Mouse (Mus musculus): ENCODE measurements around the gene Slc35e4. TPM values are rescaled to one million over a fixed set of nuclear protein-coding genes. Genes with fewer than 3 reads are reported as not detected.
"Not testable (repeated sequence)": the region's sequence is repeated elsewhere in the genome, so short reads cannot be mapped to it uniquely, and the experiment has no call there.

Slc35e4 gene
- polyA plus RNA-seq (2014; fragmentation: Nextera tagmentation; extraction: Ambion mirVana): 3.9 and 4.5 TPM in 2 replicates

- Histone ChIP-seq H3K4me1 (ENCODE audit: control insufficient read depth, insufficient read depth, low read length) (peaks cover 12% of the 10 kb centered on the region), H3K36me3 (ENCODE audit: control insufficient read depth, insufficient read depth, low read length) (no peaks in the 10 kb centered on the region), H3K27me3 (ENCODE audit: control insufficient read depth, insufficient read depth, low read length) (0 out of 2 replicates have a peak, but pooled peaks cover 5% of the 10 kb centered on the region), H3K4me3 (ENCODE audit: low read depth, low read length) (peak within 1 kb of the TSS; percentile 48), H3K4me2 (ENCODE audit: low read depth) (peak within 1 kb of the TSS; percentile 66), H3K9ac (ENCODE audit: low read length) (peak within 1 kb of the TSS; percentile 42), H3K9me3 (ENCODE audit: control insufficient read depth, low read length) (no peaks in the 10 kb centered on the region), H3K27ac (ENCODE audit: low read depth, low read length) (peak within 1 kb of the TSS; percentile 47; the same call in 1 of the 2 replicates)
- peak; percentile 48 for ATAC-seq (ENCODE audit: insufficient read depth, low FRiP score, low TSS enrichment)
- DNase-seq (ENCODE audit: low spot score): peak; percentile 85
- 0% methylated on average over 27 of the region's 28 CpGs for WGBS
Measured at GRCm38 (mm10) chr11:3914109-3914840, at the start of gene Slc35e4. Gene Slc35e4 (minus strand): TSS chr11:3914664.

GRCm38 (mm10) chr11:3963610-3964415 lies 49.3 kb upstream of the Slc35e4 start, which contains the start of gene Pes1:
Gene Pes1 (plus strand): TSS chr11:3963975.
- Histone ChIP-seq H3K9ac (ENCODE audit: low read length) (peak within 1 kb of the TSS; percentile 82), H3K9me3 (ENCODE audit: control insufficient read depth, low read length) (no peaks in the 10 kb centered on the region), H3K4me3 (ENCODE audit: low read depth, low read length) (peak within 1 kb of the TSS; percentile 86), H3K27ac (ENCODE audit: low read depth, low read length) (no peak within 1 kb of the TSS), H3K4me2 (ENCODE audit: low read depth) (peak within 1 kb of the TSS; percentile 89), H3K27me3 (ENCODE audit: control insufficient read depth, insufficient read depth, low read length) (no peaks in the 10 kb centered on the region), H3K4me1 (ENCODE audit: control insufficient read depth, insufficient read depth, low read length) (peaks cover 7% of the 10 kb centered on the region), H3K36me3 (ENCODE audit: control insufficient read depth, insufficient read depth, low read length) (no peaks in the 10 kb centered on the region)
- DNase-seq (ENCODE audit: low spot score): peak; percentile 89
- ATAC-seq (ENCODE audit: insufficient read depth, low FRiP score, low TSS enrichment): peak; percentile 93
- under 1% methylated on average over 31 of the region's 31 CpGs for WGBS

GRCm38 (mm10) chr11:3963155-3963554 lies 48.7 kb upstream of the Slc35e4 start:
- H3K27me3 ChIP-seq (ENCODE audit: control insufficient read depth, insufficient read depth, low read length): no peaks in the 10 kb centered on the region
- H3K36me3 ChIP-seq (ENCODE audit: control insufficient read depth, insufficient read depth, low read length): no peaks in the 10 kb centered on the region
- DNase-seq (ENCODE audit: low spot score): peak; percentile 24
- peak overlapping the region; percentile 25 for H3K4me2 ChIP-seq (ENCODE audit: low read depth)
- no peaks in the 10 kb centered on the region for H3K9me3 ChIP-seq (ENCODE audit: control insufficient read depth, low read length)
- ATAC-seq (ENCODE audit: insufficient read depth, low FRiP score, low TSS enrichment): no peak; the same call in 1 of the 2 replicates
- H3K9ac ChIP-seq (ENCODE audit: low read length): peak overlapping the region; percentile 82
- H3K4me1 ChIP-seq (ENCODE audit: control insufficient read depth, insufficient read depth, low read length): peaks cover 7% of the 10 kb centered on the region
- peak overlapping the region; percentile 86 for H3K4me3 ChIP-seq (ENCODE audit: low read depth, low read length)
- H3K27ac ChIP-seq (ENCODE audit: low read depth, low read length): no peak overlapping the region
- 81% methylated on average over 10 of the region's 10 CpGs for WGBS

- Histone ChIP-seq H3K4me1 (ENCODE audit: control insufficient read depth, insufficient read depth, low read length) (peaks cover 7% of the 10 kb centered on the region), H3K27me3 (ENCODE audit: control insufficient read depth, insufficient read depth, low read length) (no peaks in the 10 kb centered on the region), H3K9ac (ENCODE audit: low read length) (no peak overlapping the region), H3K9me3 (ENCODE audit: control insufficient read depth, low read length) (no peaks in the 10 kb centered on the region), H3K4me2 (ENCODE audit: low read depth) (no peak overlapping the region), H3K27ac (ENCODE audit: low read depth, low read length) (no peak overlapping the region), H3K4me3 (ENCODE audit: low read depth, low read length) (no peak overlapping the region), H3K36me3 (ENCODE audit: control insufficient read depth, insufficient read depth, low read length) (no peaks in the 10 kb centered on the region)
- DNase-seq (ENCODE audit: low spot score): no peak
- WGBS: 66% methylated on average over 3 of the region's 3 CpGs
- ATAC-seq (ENCODE audit: insufficient read depth, low FRiP score, low TSS enrichment): no peak
Measured at GRCm38 (mm10) chr11:3961761-3962160, 47.3 kb upstream of the Slc35e4 start.

GRCm38 (mm10) chr11:3960901-3961300 lies 46.4 kb upstream of the Slc35e4 start:
- Histone ChIP-seq H3K4me2 (ENCODE audit: low read depth) (no peak overlapping the region), H3K9ac (ENCODE audit: low read length) (no peak overlapping the region), H3K4me1 (ENCODE audit: control insufficient read depth, insufficient read depth, low read length) (peaks cover 7% of the 10 kb centered on the region), H3K9me3 (ENCODE audit: control insufficient read depth, low read length) (no peaks in the 10 kb centered on the region), H3K4me3 (ENCODE audit: low read depth, low read length) (no peak overlapping the region), H3K36me3 (ENCODE audit: control insufficient read depth, insufficient read depth, low read length) (no peaks in the 10 kb centered on the region), H3K27ac (ENCODE audit: low read depth, low read length) (no peak overlapping the region), H3K27me3 (ENCODE audit: control insufficient read depth, insufficient read depth, low read length) (no peaks in the 10 kb centered on the region)
- no peak for DNase-seq (ENCODE audit: low spot score)
- 43% methylated on average over 2 of the region's 2 CpGs for WGBS
- ATAC-seq (ENCODE audit: insufficient read depth, low FRiP score, low TSS enrichment): no peak

GRCm38 (mm10) chr11:3955371-3955770 lies 40.9 kb upstream of the Slc35e4 start:
- H3K27ac ChIP-seq (ENCODE audit: low read depth, low read length); H3K4me2 ChIP-seq (ENCODE audit: low read depth); DNase-seq (ENCODE audit: low spot score); H3K4me1 ChIP-seq (ENCODE audit: control insufficient read depth, insufficient read depth, low read length); H3K4me3 ChIP-seq (ENCODE audit: low read depth, low read length); H3K36me3 ChIP-seq (ENCODE audit: control insufficient read depth, insufficient read depth, low read length); H3K27me3 ChIP-seq (ENCODE audit: control insufficient read depth, insufficient read depth, low read length); H3K9ac ChIP-seq (ENCODE audit: low read length); ATAC-seq (ENCODE audit: insufficient read depth, low FRiP score, low TSS enrichment); H3K9me3 ChIP-seq (ENCODE audit: control insufficient read depth, low read length): not testable (repeated sequence)
- 70% methylated on average over 4 of the region's 4 CpGs for WGBS

GRCm38 (mm10) chr11:3954876-3955275 lies 40.4 kb upstream of the Slc35e4 start:
- not testable (repeated sequence) for H3K4me1 ChIP-seq (ENCODE audit: control insufficient read depth, insufficient read depth, low read length); H3K9ac ChIP-seq (ENCODE audit: low read length); H3K9me3 ChIP-seq (ENCODE audit: control insufficient read depth, low read length); H3K4me3 ChIP-seq (ENCODE audit: low read depth, low read length); DNase-seq (ENCODE audit: low spot score); ATAC-seq (ENCODE audit: insufficient read depth, low FRiP score, low TSS enrichment); H3K36me3 ChIP-seq (ENCODE audit: control insufficient read depth, insufficient read depth, low read length); H3K4me2 ChIP-seq (ENCODE audit: low read depth); H3K27me3 ChIP-seq (ENCODE audit: control insufficient read depth, insufficient read depth, low read length); H3K27ac ChIP-seq (ENCODE audit: low read depth, low read length)
- 80% methylated on average over 5 of the region's 5 CpGs for WGBS

- no peaks in the 10 kb centered on the region for H3K36me3 ChIP-seq (ENCODE audit: control insufficient read depth, insufficient read depth, low read length)
- no peak for ATAC-seq (ENCODE audit: insufficient read depth, low FRiP score, low TSS enrichment)
- no peak overlapping the region for H3K9ac ChIP-seq (ENCODE audit: low read length)
- no peaks in the 10 kb centered on the region for H3K27me3 ChIP-seq (ENCODE audit: control insufficient read depth, insufficient read depth, low read length)
- 11% methylated on average over 1 of the region's 1 CpGs for WGBS
- no peaks in the 10 kb centered on the region for H3K4me1 ChIP-seq (ENCODE audit: control insufficient read depth, insufficient read depth, low read length)
- no peaks in the 10 kb centered on the region for H3K9me3 ChIP-seq (ENCODE audit: control insufficient read depth, low read length)
- H3K27ac ChIP-seq (ENCODE audit: low read depth, low read length): no peak overlapping the region
- no peak for DNase-seq (ENCODE audit: low spot score)
- H3K4me2 ChIP-seq (ENCODE audit: low read depth): no peak overlapping the region
- no peak overlapping the region for H3K4me3 ChIP-seq (ENCODE audit: low read depth, low read length)
Measured at GRCm38 (mm10) chr11:3946386-3946785, 31.9 kb upstream of the Slc35e4 start.
